Mouse (Mus musculus) lung, embryonic 16.5 days (tissue): ENCODE data around the gene Dtnb. TPM values are rescaled to one million over a fixed set of nuclear protein-coding genes. Genes with fewer than 3 reads are reported as not detected.
A peak's percentile ranks its signal among the peaks of the same experiment; 100 is the strongest.

Experiments
- ATAC-seq: fragments of 200-750 bp; cut with Nextera tagmentation; 2 replicates; pipeline ENCODE4 v1.8.0; 2017; ENCODE audit warnings: low read depth, mild to moderate bottlenecking, moderate library complexity
- H3K27ac ChIP-seq: fragments of 300-500 bp; sonication (generic); 2 replicates; pipeline ENCODE4 v1.5.1; 2014; ENCODE audit warnings: mild to moderate bottlenecking, control low read depth, low read length
- H3K27me3 ChIP-seq: fragments of 300-500 bp; sonication (generic); 2 replicates; pipeline ENCODE4 v1.6.1; 2014; ENCODE audit warnings: low read depth, low read length, mixed read lengths; ENCODE audit not compliant: control insufficient read depth, insufficient read depth
- H3K36me3 ChIP-seq: fragments of 300-500 bp; sonication (generic); 2 replicates; pipeline ENCODE4 v1.6.1; 2014; ENCODE audit warnings: low read length; ENCODE audit not compliant: control insufficient read depth, insufficient read depth
- H3K4me1 ChIP-seq: fragments of 300-500 bp; sonication (generic); replicated peaks from 2 replicates; pipeline ENCODE4 v1.6.1; 2014; ENCODE audit warnings: low read length, mixed read lengths; ENCODE audit not compliant: control insufficient read depth, insufficient read depth
- H3K4me2 ChIP-seq: fragments of 300-500 bp; sonication (generic); 2 replicates; pipeline ENCODE4 v1.6.1; 2014; ENCODE audit warnings: low read depth, low read length, control low read depth
- H3K4me3 ChIP-seq: fragments of 300-500 bp; sonication (generic); 2 replicates; pipeline ENCODE4 v1.5.1; 2014; ENCODE audit warnings: mild to moderate bottlenecking, low read length, control low read depth
- H3K9ac ChIP-seq: fragments of 300-500 bp; sonication (generic); 2 replicates; pipeline ENCODE4 v1.6.1; 2014; ENCODE audit warnings: low read length, control low read depth
- H3K9me3 ChIP-seq: fragments of 300-500 bp; sonication (generic); 2 replicates; pipeline ENCODE4 v1.6.1; 2016; ENCODE audit warnings: low read length; ENCODE audit not compliant: control insufficient read depth
- WGBS: fragments of 180-500 bp; shearing (Covaris S2); extraction: QIAGEN DNeasy Blood & Tissue Kit; methylation state at CpG from one replicate; pipeline ENCODE4 v1.1.7; 2014; 5-methylcytosine and 5-hydroxymethylcytosine counted together
- polyA plus RNA-seq: library from polyadenylated mRNA; unstranded; fragments of >200 nt; fragmentation: Nextera tagmentation; extraction: Ambion mirVana; gene quantifications from 2 replicates; pipeline ENCODE4 v1.2.1, GENCODE M21; 2015

Gene Dtnb
- polyA plus RNA-seq, 1 experiment from 2014 or later, result 28.2 TPM

- H3K4me3 ChIP-seq, result no peak overlapping the region
- H3K27me3 ChIP-seq, result no peaks in the 10 kb centered on the region
- peaks cover 7% of the 10 kb centered on the region; the same call in 1 of the 2 replicates for H3K4me1 ChIP-seq
- no peaks in the 10 kb centered on the region for H3K9me3 ChIP-seq
- ATAC-seq, result no peak
- H3K4me2 ChIP-seq, result no peak overlapping the region
- H3K36me3 ChIP-seq, result no peaks in the 10 kb centered on the region
- no peak overlapping the region for H3K27ac ChIP-seq
- WGBS, result 86% methylated on average over 4 of the region's 4 CpGs
- H3K9ac ChIP-seq, result no peak overlapping the region
These were observed 196.2 kb downstream of the Dtnb start for GRCm38 (mm10) chr12:3768391-3768790.

- Histone ChIP-seq H3K4me1 (no peaks in the 10 kb centered on the region), H3K4me3 (no peak overlapping the region), H3K4me2 (no peak overlapping the region), H3K36me3 (no peaks in the 10 kb centered on the region), H3K9me3 (no peaks in the 10 kb centered on the region), H3K9ac (no peak overlapping the region), H3K27ac (no peak overlapping the region), H3K27me3 (no peaks in the 10 kb centered on the region)
- 87% methylated on average over 2 of the region's 2 CpGs for whole genome bisulfite sequencing
- ATAC-seq, result no peak
These were observed 198.4 kb downstream of the Dtnb start for GRCm38 (mm10) chr12:3770546-3770945.

- Histone ChIP-seq H3K4me2 (no peak overlapping the region), H3K9ac (no peak overlapping the region), H3K9me3 (no peaks in the 10 kb centered on the region), H3K4me1 (no peaks in the 10 kb centered on the region), H3K27me3 (no peaks in the 10 kb centered on the region), H3K4me3 (no peak overlapping the region), H3K27ac (no peak overlapping the region), H3K36me3 (no peaks in the 10 kb centered on the region)
- ATAC-seq, result no peak
- WGBS, result 81% methylated on average over 2 of the region's 2 CpGs
These were observed 198.9 kb downstream of the Dtnb start for GRCm38 (mm10) chr12:3771080-3771479.

GRCm38 (mm10) chr12:3773643-3774042 is 201.5 kb downstream of the Dtnb start:
- ATAC-seq, result no peak
- Histone ChIP-seq H3K4me3 (no peak overlapping the region), H3K27ac (no peak overlapping the region), H3K9ac (no peak overlapping the region), H3K36me3 (no peaks in the 10 kb centered on the region), H3K4me1 (0 out of 2 replicates have a peak, but pooled peaks cover 2% of the 10 kb centered on the region), H3K9me3 (no peaks in the 10 kb centered on the region), H3K27me3 (no peaks in the 10 kb centered on the region), H3K4me2 (no peak overlapping the region)
- 83% methylated on average over 3 of the region's 3 CpGs for WGBS

- Histone ChIP-seq H3K9me3 (no peaks in the 10 kb centered on the region), H3K9ac (no peak overlapping the region), H3K4me3 (no peak overlapping the region), H3K27ac (no peak overlapping the region), H3K27me3 (no peaks in the 10 kb centered on the region), H3K36me3 (no peaks in the 10 kb centered on the region), H3K4me1 (peaks cover 18% of the 10 kb centered on the region), H3K4me2 (no peak overlapping the region)
- 95% methylated on average over 2 of the region's 2 CpGs for WGBS
- ATAC-seq, result no peak
These were observed 203.8 kb downstream of the Dtnb start for GRCm38 (mm10) chr12:3776015-3776414.

GRCm38 (mm10) chr12:3777682-3778081 is 205.5 kb downstream of the Dtnb start:
- Histone ChIP-seq H3K4me2 (no peak overlapping the region), H3K9ac (no peak overlapping the region), H3K4me3 (no peak overlapping the region), H3K36me3 (no peaks in the 10 kb centered on the region), H3K27ac (no peak overlapping the region), H3K9me3 (no peaks in the 10 kb centered on the region), H3K4me1 (peaks cover 34% of the 10 kb centered on the region), H3K27me3 (no peaks in the 10 kb centered on the region)
- ATAC-seq, result no peak
- 78% methylated on average over 5 of the region's 5 CpGs for WGBS

GRCm38 (mm10) chr12:3778286-3778685 is 206.1 kb downstream of the Dtnb start:
- Histone ChIP-seq H3K4me3 (no peak overlapping the region), H3K27ac (no peak overlapping the region), H3K9ac (no peak overlapping the region), H3K27me3 (no peaks in the 10 kb centered on the region), H3K9me3 (no peaks in the 10 kb centered on the region), H3K4me2 (no peak overlapping the region), H3K4me1 (peaks cover 40% of the 10 kb centered on the region), H3K36me3 (no peaks in the 10 kb centered on the region)
- 88% methylated on average over 6 of the region's 6 CpGs for WGBS
- no peak for ATAC-seq

GRCm38 (mm10) chr12:3779639-3780038 is 207.5 kb downstream of the Dtnb start:
- ATAC-seq, result no peak
- 54% methylated on average over 2 of the region's 2 CpGs for WGBS
- Histone ChIP-seq H3K27me3 (no peaks in the 10 kb centered on the region), H3K27ac (no peak overlapping the region), H3K9ac (no peak overlapping the region), H3K4me3 (no peak overlapping the region), H3K4me1 (peaks cover 53% of the 10 kb centered on the region), H3K4me2 (no peak overlapping the region), H3K9me3 (no peaks in the 10 kb centered on the region), H3K36me3 (no peaks in the 10 kb centered on the region)

GRCm38 (mm10) chr12:3780405-3780891 is 208.3 kb downstream of the Dtnb start:
- H3K27me3 ChIP-seq, result no peaks in the 10 kb centered on the region
- H3K4me3 ChIP-seq, result no peak overlapping the region
- peak; percentile 53 for ATAC-seq
- H3K27ac ChIP-seq, result peak overlapping the region; percentile 88
- H3K36me3 ChIP-seq, result no peaks in the 10 kb centered on the region
- H3K9me3 ChIP-seq, result no peaks in the 10 kb centered on the region
- WGBS, result 6% methylated on average over 8 of the region's 8 CpGs
- H3K9ac ChIP-seq, result peak overlapping the region; percentile 27; the same call in 1 of the 2 replicates
- no peak overlapping the region for H3K4me2 ChIP-seq
- peaks cover 61% of the 10 kb centered on the region for H3K4me1 ChIP-seq
